Mouse (Mus musculus) urinary bladder, postnatal 36 days (tissue): ENCODE data around the gene Gas1.
A peak's percentile ranks its signal among the peaks of the same experiment; 100 is the strongest.

Source experiments
- DNase-seq, 2 experiments: peaks; one replicate each; pipeline ENCODE4 v3.0.0; 2022; ENCODE audit warnings: low spot score in 2 of 2, mixed read lengths in 1 of 2

The Gas1 gene

DNA sequence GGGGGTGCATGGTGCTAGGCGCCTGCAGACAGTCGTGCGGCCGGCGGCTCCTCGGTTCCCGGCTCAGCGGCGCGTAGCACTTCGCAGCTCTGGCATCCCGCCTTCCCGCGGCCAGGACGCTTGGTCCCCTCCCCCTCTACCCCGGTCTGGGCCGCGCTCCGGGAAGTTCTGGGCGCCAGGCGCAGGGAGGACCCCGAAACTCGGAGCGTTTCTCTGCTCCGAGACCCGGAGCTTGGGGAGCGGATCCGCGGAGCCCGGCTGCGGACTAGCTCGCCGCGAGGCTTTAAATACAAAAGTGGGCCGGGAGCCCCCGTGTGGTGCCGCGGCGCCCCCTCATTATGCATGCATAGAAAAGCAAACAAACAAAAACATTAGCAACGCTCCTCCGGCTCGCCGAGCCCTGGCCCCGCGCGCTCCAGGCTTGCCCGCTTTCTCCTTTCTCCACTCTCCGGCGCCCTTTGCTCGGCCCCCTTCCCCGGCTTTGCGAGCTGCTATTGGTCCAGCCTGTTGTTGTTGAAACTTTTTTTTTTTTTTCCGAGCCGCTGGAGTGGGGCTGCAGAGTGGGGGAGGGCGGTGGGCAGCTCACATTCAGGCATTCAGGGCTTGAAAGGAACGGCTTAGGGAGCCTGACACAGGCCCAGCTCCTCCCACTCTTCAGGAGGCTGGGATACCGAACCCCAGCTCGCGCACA, at the start of gene Gas1:
Gas1 (minus strand) TSS at position 260 of the 691 bp plus-strand sequence.
- DNase-seq: peak; percentile 77 to 89

DNA sequence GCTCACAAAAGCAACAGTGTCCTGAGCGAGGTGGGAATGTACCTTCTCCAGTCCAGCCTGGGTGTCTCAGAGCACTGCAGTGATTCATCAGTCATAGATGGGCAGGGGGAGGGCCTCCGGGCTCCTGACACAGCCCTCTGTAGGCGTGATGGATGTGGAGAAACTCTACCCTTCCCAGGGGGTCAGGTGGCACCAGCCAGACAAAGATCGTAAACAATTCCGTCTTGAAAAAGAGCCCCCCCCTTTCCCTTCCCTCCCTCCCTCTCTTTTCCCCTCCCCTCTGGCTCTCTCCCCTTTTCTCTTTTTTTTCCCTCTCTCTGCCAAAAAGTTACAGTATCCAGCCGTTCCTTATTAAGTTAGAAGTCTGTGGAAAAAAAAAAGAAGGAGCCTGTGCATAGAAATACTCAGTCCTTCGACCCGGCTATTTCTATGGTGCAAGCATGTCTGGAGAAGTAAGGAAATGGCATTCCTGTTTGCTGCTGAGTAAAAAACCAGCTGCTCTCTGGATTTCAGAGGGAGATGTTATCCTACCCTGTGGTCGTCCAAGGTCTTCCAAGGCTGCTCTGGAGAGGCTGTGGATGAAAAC, 49.2 kb upstream of the Gas1 start:
- peak; percentile 11 to 32 for DNase-seq

DNA sequence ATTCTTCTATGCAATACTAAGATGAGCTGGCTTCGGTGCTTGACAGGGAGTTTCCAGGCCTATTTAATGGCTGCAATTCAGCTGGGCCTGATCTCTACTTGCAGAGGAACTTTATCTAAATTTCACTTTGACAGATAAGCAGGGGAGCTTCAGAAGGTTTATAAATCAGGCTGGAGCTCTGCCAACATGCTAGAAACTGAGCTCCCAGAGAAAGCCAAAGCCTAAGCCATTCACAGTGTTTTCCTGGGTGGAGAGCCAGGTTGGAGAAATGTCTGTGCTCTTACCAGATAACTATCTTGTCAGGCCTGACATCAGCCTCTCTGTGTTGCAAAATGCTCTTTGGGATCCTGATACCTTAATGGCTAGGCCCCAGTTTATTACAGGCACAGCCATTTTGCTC, 48.6 kb upstream of the Gas1 start:
- DNase-seq: peak; percentile 38 to 56

DNA sequence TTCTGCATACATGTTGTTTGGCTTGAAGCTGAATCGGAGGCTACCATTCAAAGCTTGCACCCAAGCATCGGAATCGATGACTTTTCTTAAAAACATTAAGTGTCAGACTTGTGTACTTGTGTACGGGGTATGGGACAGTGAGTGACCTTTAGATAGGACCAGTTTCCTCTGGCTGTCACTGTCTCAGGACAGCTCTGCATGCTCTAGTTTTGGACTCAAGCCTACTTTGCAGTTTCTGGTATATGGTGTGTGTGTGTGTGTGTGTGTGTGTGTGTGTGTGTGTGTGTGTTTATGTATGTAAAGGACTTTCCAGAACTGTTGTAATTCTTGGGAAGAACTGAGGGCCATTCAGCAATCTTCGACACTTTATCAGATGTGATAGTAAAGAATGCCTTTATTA, 48.1 kb upstream of the Gas1 start:
- DNase-seq: no peak

DNA sequence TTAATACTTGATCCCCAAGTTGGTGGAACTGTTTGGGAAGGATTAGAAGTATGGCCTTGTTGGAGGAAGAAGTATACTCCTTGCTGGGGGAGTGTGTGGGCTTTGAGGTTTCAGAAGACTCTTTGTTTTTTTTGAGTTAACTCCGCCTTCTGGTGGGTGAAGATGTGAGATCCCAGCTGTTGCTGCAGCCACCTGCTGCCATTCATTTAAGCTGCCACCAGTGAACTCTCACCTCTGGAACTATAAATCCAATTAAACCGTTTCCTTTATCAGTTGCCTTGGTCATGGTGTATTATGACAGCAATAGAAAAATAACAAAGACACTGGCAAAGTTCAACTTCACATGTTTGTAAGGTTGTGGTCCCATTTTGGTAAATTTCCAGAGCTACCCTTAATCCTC, 46.6 kb upstream of the Gas1 start:
- DNase-seq: no peak

DNA sequence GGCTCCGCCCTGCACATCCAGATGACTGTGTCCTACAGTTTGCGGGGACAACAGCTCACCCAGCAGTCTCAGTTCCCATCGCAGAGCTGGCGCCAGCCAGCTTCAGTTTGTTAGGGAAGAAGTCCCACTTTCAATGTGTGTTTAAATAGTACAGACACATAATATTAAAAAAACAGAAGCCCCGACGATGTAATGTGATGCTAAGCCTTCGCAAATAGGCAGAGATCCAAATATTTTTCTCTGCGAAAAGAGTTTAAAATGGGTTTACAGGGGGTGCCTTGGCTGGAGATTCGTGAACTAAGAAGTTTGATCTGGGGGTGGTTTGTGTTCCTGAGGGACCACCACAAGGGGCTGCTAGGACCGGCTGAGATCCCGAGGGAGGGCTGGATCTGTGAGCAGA, 45.2 kb upstream of the Gas1 start:
- DNase-seq: no peak

DNA sequence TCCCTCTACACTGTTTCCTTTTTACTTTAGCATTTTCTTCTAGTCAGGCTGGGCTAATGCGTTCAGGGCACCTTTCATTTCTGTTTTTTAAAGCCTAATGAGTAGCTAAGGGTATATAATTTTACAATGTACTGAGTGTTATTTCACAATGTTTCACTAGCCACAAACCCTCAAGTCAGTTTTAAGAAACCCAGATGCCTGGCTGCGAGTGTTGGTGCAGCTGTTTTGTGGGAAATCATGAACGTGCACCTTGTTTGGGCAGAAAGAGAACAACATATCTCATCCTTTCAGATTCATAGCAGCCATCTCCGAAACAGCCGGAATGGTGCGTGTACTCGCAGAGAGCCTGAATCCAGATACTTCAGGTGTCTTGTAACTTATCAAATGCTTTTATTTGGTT, 36.7 kb upstream of the Gas1 start:
- DNase-seq: no peak

DNA sequence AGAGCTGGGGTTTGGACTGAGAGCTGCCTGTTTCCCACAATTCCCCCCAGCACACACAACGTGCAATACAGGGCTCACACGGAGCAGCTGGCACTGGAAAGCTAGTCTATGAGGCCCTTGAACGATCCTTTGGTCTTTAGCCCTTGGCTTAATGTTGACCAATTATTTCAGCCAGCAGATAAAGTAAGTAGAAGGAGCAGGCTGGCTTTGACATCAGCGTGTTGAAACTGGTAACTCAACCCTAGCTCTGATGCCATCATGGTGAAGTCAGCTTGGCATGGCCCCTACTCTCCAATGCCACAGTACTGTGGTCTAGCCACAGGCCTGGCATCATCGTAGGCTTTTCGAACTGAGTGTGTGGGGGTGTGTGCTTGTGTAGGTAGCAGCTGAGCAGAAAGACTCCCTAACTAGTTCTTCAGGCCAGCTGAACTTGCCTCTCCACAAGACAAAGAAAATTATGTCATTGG, 30.0 kb upstream of the Gas1 start:
- no peak for DNase-seq

DNA sequence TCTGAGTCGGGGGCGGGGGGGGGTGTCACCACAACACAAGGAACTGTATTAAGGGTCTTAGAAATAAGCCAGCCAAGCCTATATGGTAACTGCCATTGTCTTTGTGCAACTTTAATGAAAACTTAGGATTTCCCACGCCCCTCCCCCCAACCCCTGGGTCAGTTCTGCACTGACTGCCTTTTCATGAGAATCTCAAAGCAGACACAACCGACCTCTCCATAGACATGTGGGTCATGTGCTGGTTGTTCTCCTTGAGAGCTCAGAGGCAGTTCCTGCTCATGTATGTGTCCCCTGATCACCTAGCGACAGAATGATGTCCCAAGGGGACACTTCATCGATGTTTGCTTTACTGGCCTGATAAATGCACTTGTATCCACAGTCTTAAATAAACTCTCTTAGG, 27.6 kb upstream of the Gas1 start:
- DNase-seq: no peak

DNA sequence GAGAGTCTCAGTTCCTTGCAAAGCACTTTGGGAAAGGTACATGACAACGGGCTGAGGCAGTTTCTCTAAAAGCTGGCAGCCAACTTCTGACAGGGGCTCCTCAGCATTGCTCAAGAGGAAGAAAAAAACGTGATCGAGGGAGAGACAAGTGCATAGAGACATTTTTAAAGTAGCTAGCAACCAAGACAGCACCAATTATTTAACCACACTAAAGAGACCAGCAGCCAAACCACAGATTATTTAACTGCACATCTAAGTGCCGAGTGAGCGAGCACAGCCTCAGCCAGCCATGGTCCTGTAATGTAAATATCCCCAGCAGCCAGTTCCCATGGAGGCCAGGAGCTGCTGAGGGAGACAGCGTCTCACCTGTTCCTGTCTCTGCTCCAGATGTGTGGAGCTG, 16.1 kb upstream of the Gas1 start:
- no peak for DNase-seq

DNA sequence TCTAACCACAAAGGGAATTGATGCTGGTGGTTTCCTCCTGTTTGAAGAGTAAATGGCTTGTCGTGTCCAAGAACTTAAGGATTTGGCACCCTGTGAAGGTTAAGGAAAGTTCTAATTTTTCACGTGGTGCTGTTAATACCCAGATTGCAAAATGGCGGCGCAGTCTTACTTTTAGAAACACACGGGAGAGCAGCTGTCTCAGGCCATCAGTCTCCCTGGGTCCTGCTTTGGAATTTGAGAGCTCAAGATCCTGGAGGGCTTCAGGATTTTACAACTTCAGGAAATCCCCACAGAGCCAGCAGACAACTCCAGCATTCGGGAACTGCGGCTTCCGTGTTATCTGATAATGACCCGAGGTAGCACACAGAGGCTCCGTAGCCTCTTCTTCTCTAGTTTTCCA, 12.8 kb upstream of the Gas1 start:
- no peak for DNase-seq

DNA sequence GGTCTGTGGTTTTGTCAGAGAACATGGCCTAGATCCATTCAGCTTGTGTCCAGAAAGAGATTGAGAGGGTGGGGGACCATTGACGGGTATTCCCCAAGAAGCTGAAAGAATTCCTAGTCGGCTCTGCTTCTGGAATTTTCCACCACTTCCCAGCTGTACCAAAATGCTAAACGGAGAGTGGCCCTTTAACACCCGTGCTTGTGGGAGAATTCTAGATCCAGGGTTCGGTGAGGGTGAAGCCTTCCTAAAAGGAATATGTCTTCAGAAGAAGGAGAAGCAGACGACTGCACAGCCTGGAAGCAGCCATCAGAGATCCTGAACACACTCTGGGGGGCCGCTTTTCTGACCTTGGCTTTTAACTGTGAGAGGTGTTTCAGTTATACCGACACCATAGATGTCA, 11.8 kb upstream of the Gas1 start:
- DNase-seq: no peak

DNA sequence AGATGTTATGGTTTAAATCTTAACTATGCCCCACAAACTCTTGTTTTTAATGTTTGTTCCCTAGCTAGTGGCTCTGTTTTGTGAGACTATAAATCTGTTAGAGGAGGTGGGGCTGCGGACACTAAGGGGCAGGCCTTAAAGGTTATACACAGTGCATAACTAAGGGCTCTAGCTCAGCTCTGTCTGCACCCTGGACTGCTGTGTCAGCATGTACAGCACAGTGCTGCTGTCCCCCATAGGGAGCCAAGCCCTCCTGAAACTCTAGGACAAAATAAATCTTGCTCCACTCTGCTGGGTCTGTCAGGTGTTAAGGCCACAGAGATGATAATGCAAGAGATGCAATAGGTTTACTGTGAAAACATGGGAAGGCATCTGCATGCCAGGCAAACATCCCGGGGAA, 10.1 kb upstream of the Gas1 start:
- DNase-seq: no peak

DNA sequence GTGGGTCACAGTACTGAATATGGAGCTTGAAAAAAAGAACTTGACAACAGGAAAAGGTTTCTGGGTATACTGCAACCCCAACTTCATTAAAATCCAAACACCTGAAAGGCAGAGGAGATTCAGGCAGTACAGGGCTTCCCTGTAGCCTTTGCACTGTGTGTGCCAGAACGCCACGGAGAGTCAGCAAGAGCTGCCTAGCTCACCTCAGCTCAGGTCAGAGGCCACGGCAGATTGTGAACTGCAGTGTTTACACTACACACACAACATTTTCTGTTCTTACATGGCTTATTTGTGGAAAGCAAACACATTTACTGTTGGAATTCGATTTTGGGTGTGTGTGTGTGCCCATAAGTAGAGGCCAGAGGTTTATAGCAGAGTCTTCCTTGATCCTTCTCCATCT, 5.2 kb upstream of the Gas1 start:
- no peak for DNase-seq

DNA sequence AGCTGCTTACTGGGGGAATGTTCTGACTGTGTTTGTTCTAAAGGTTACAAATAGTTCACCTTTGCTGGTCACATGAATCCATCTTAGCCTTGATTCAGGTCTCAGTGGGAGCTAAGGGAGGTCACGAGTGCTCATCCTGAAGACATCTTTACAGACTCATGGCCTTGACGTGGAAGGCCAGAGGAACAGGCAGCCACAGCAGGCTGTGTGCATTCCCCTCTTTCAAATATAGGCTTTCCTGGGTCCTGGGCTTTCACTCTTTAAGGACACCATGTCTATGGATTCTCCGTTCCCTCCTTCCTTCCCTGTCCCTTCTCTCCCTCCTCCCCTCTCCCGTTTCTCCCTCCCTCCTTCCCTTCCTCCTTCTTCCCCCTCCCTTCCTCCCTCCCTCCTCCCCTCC, 2.5 kb upstream of the Gas1 start:
- DNase-seq: no peak

DNA sequence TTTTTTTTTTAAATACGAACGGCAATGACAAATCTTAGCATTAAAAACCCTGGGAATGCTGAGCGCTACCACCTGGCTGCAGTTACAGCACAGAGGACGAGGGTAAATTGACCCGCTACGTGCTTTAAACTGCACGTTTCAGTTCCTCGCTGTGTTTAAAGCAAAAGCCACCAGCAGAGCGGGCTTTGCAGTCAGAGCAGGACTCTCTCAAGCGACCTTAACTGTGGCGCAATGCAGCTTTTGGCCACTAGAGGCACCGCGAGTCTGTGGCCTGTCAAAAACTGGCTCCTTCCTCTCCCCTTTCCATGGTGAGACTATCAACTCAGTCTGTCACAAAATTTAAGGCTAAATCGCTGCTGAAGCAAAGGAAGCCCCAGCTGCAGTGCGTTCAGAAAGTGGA, 1.3 kb upstream of the Gas1 start:
- DNase-seq: peak; percentile 95 to 96

DNA sequence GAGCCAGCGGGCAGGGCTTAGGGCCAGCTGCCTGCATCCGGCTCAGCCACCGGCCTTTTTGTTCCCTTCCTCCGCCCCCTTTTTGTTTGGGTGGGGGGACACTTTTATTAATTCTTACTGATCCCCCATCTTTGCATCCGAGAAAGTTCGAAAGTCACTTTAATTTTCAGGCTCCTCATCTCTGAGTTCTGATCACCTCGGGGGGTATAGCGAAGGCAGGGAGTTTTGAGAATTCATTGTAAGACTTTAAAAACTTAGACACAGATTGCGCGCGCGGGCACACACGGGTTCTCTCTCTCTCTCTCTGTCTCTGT, 589 bp upstream of the Gas1 start:
- DNase-seq: peak in 1 of 2 experiments; percentile 75

DNA sequence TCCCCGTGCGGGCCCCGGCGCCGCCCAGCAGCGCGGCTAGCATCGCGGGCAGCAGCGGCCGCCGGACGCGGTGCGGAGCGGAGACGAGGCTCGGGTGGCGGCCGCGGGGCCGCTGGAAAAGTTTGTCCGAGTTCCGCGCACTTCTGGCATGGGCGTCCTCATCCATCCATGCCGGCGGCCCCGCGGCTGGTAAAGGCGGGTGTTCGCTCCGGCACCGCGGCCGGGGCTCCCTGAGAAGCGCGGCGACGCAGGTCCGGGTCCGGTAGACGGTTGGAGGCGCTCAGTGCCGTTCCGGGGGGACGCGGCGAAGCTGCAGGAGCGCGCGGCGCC, 424 bp downstream of the Gas1 start:
- no peak for DNase-seq

DNA sequence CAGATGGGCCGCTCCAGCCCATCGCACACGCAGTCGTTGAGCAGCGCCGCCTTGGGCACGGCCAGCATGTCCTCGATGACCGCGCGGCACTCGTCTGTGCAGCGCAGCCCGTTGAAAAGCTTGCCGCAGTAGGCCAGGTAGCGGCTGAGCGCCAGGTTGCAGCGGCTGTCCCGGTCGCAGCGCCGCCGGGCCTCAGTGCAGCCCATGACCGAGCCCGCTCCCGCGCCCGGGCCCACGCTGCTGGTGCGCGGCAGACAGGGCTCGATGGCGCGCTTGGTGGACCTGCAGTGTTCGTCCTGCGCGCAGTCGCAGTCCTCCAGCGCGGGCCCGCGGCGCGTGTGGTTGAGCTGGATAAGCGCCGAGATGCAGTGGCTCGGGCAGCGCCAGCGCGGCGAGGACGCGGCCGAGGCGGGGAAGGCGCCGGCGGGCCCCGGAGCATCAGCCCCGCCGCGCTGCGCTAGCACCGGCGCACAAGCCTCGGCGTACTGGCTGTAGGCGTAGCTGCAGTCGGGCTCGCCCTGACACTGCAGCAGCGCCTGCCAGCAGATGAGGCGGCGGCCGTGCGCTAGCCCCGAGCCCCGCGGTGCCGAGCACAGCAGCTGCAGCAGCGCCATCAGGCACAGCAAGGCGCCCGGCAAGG, 909 bp downstream of the Gas1 start:
- DNase-seq: peak; percentile 49 to 51

DNA sequence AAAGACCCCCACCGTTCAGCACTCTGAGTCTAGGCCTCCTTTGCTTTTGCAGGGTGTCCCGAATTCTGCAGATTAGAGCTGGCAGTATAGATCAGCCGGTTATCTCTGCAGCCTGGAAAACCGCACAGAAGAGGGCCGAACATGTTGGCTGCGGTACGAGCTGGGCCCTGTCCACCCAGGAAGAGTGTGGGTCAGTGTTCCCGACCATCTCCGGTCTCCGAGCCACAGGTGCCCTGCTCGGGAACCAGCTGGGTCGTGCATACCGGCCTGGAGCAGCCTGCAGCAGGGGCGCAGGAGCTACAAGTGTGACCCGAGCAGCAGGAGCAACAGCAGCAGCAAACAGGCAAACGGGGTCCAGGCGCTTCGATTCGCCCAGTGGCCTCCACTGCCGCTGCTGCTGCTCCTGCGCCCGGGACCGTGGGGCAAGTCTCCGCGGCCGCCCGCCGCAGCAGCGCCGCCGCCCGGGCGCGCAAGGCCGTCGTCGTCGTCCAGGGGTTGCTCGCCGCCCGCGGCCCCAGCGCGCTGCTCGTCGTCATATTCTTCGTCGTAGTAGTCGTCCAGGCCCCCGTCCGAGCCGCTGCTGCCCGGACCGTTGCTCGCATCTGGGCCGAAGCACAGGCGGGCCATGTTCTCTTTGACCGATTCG, 1.6 kb downstream of the Gas1 start:
- DNase-seq: peak; percentile 34 to 43

DNA sequence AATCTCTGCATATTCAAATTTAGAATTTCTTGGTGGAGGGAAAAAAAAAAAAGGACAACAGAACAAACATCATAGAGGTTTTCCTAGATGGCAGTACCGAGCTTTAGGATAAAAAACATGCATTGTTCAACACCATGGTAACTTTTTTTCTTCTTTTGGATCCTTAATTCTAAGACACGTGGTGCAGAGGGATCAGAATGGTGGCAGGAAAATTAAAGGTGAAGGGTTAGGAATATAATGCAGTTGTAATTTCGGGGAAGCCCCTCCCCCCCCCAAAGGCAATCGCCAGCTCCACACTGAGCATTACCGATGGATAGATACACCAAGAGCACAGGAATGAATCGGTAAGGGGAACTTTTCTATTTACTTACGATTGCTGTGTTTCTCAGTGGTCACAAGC, 2.2 kb downstream of the Gas1 start:
- DNase-seq: no peak

DNA sequence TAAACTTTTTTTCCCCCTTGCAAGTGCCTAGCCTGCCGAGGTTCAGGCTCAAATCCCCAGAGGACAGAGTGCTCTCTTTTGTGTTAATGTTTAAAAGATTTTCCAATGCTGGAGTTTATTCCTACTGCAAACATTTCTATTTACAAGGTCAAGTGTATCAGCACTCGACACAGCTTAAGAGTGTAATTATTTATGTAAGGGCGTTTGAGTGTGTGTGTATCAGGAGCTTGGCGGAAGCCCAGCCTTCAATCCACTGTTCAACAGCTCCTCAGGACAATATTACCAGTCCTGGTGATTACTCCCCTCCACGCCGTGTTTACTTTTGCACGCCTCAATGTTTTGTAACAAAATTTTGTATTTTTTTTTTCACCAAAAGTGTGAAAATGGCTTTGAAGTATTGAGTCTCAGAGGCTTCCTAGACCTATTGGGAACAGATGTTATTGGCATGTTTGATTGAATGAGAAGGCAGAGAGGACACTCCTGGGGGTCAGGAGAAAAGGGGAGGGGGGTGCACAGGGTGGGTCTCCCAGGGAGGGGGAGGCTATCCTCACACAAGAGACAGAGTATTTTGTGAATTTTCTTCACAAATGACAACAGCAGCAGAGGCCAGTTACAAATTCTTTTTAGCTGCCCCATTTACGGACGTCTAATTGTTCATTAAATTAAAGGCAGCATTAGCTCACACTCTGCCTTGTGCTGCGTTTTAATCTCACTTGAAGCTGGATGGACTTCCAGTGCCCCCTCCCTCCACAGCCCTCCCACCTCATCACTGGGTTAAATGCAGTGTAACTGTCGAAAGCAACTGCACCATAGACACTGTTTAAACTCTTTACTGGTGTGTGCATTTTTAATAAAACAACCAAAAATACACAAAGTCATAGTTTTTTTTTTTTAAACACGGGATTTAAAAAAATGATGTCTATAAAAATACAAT, 3.3 kb downstream of the Gas1 start:
- no peak for DNase-seq
